In genomic region chr16:26060239-26061085, GRCm38 (mm10) we compare ENCODE assay signal across 14 mouse cellular contexts. TPM values are rescaled to one million over a fixed set of nuclear protein-coding genes. Genes with fewer than 3 reads are reported as not detected.
"Had no signal": no experiment of that assay in that cellular context is flagged by ENCODE, and none has a peak within 500 bp of the region (broad histone marks: within the 10 kb centered on the region; RNA-seq: fewer than 3 reads in every experiment).

No protein-coding gene starts in this region.

- H3K4me2 ChIP-seq: liver, embryonic 11.5 days; liver, embryonic 15.5 days; midbrain, embryonic 13.5 days; stomach, embryonic 15.5 days had no signal

- ATAC-seq: lung, postnatal 0 days; midbrain, embryonic 13.5 days had no signal

- H3K4me1 ChIP-seq: liver, embryonic 15.5 days; midbrain, embryonic 13.5 days; stomach, embryonic 15.5 days had no signal

- H3K27me3 ChIP-seq: liver, embryonic 15.5 days; midbrain, embryonic 13.5 days; stomach, embryonic 15.5 days had no signal

- H3K27ac ChIP-seq: left cerebral cortex, adult 2 months; limb, embryonic 10.5 days; liver, embryonic 15.5 days; midbrain, embryonic 13.5 days; stomach, embryonic 15.5 days had no signal

- H3K4me3 ChIP-seq: left cerebral cortex, adult 2 months; limb, embryonic 10.5 days; liver, embryonic 15.5 days; midbrain, embryonic 13.5 days; stomach, embryonic 15.5 days had no signal

- H3K9ac ChIP-seq: liver, embryonic 15.5 days; midbrain, embryonic 13.5 days; stomach, embryonic 15.5 days had no signal

- DNase-seq: kidney, postnatal 10 days; kidney, postnatal 4 days; lung, adult 2 months; lung, postnatal 36 days; thymus, adult 2 months; thymus, postnatal 25 days had no signal

- H3K9me3 ChIP-seq: limb, embryonic 10.5 days; liver, embryonic 15.5 days; midbrain, embryonic 13.5 days; stomach, embryonic 15.5 days had no signal

- H3K36me3 ChIP-seq: limb, embryonic 10.5 days; liver, embryonic 15.5 days; midbrain, embryonic 13.5 days; stomach, embryonic 15.5 days had no signal

RNA-seq across cellular contexts. Expression of gene P3h2, which starts 45.1 kb away (rescaled TPM):
- total RNA-seq: megakaryocyte progenitor cell, adult 5-6 weeks had no signal
